Mouse (Mus musculus): ENCODE data around the gene Fbxo11.
"Not testable (repeated sequence)": the region's sequence is repeated elsewhere in the genome, so short reads cannot be mapped to it uniquely, and the experiment has no call there.

The Fbxo11 gene

GRCm38 (mm10) chr17:87958283-87958682, 106.8 kb downstream of the Fbxo11 start:
- DNase-seq, result no peak

DNA sequence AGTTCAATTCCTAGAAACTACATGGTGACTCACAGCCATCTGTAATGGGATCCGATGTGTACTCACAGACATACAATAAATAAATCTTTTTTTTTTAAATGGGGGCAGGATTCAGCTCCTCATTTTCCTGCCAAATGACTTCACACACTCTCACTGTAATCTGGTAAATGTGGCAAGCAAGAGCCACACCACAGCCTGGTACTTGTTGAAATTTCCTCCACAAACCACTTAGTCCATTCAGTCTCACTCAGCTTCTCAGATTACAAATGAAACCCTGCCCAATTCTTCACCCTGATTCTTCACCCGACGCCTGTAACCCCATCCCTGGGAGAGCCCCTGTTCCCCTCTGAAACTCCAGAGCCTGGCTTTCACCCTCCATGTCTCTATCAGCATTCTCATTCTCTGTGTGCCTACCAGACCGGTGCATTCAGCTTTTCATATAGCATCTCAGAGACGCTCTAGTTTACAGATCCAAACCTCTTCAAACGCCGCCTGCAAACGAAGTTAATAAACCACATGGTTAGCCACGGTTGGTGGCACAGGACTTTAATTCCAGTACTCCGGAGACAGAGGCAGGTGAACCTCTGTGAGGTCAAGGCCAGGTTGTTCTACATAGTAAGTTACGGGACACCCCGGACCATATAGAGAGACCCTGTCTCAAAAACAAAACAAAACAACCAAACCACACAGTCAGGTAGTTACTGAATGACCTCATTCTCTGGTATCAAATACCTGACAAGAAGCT, 107.8 kb downstream of the Fbxo11 start:
- peak; percentile 88 for DNase-seq

DNA sequence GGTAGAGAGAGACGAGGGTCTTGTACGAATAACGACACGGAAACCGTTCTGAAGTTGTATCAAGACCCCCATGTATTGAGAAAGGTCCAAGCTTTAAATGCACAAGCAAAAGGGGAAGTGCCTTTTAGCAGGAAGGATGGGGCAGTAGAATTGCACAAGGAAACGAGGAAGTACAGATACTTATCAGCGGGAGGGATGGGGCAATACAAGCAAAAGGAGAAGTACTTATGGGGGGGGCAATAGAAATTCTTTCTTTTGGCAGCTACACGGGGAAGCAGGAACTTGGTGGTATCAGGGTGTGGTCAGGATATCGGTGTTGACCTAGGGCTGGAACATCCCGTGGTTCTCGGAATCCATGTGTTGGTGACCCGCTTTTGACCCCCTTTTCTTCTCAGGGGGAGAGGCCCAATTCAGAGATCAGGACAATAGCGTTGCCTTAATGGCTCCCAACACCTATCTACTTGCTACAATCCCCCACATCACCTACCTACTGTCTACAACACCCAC, 110.4 kb downstream of the Fbxo11 start:
- DNase-seq, result not testable (repeated sequence)

DNA sequence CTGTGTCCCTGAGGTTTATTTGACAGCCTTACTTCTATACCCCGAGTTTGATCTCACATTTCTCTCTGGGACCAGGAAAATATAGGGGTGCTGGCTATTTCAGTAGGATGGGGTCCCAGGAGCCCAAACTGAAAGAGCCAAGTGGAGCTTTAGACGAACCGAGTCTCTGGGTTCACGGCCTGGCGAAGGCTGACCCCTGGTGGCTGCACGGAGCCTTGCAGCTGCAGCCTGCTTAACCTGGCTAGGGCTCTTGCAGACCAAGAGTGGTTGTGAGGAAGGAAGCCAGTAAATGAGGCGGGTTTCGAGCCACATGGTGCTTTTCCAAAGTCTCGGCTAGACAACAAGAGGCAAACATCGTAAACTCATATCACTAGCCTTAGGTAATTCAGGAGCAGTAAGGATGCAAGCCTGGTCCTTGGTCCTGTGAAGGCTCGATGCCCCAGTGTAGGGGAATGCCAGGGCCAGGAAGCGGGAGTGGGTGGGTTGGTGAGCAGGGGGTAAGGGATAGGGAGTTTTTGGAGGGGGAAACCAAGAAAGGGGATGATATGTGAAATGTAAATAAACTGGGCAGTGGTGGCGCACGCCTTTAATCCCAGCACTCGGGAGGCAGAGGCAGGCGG, 116.0 kb downstream of the Fbxo11 start:
- peak; percentile 82 for DNase-seq

All from kidney, adult 9 months (tissue).